Comparison of ENCODE assay signal across 8 mouse cellular contexts in the genomic region with DNA sequence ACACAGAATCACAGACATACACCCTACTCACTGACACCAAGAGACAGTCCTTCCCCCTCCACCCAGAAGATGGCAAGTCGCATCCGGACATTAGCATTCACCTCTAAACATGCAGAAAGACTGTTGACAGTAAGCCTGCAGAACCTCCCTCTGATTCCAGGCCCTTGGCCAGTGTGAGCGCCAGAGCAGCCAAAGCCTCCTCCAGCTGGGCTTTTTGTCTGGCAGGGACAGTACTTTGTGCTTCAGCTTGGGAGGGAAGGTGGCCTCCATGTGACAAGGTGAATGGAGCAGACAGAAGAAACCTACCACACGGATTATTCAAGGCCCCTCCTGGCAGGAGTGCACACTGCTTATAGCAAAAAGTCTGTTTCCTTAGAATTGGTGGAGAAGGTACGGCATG. TPM values are rescaled to one million over a fixed set of nuclear protein-coding genes. Genes with fewer than 3 reads are reported as not detected.
DNase-seq lines count a peak whose midpoint lies in the region.

No protein-coding gene starts in this region.

- peak overlapping the region; percentile 73 for H3K27ac ChIP-seq in heart, embryonic 10.5 days

- H3K9me3 ChIP-seq in heart, embryonic 10.5 days: no peaks in the 10 kb centered on the region

- 68% methylated on average over 5 of the region's 5 CpGs for WGBS in heart, embryonic 10.5 days

- peaks cover 97% of the 10 kb centered on the region for H3K4me1 ChIP-seq in heart, embryonic 10.5 days

- no peak overlapping the region for H3K4me3 ChIP-seq in heart, embryonic 10.5 days

- DNase-seq in adrenal gland, postnatal 14 days: peak; percentile 67
- DNase-seq in adrenal gland, postnatal 25 days: no peak
- DNase-seq in right cerebral cortex, postnatal 25 days: peak; percentile 9
- DNase-seq in right cerebral cortex, adult 18-20 months: no peak
- peak; percentile 64 for DNase-seq in heart, embryonic 10.5 days (ENCODE audit: low spot score)
- peak; percentile 57 for DNase-seq in lung, postnatal 36 days
- no peak for DNase-seq in ovary, adult 18-20 months (ENCODE audit: low spot score)
- DNase-seq in adrenal gland, adult 2 months: no peak

- H3K36me3 ChIP-seq in heart, embryonic 10.5 days: no peaks in the 10 kb centered on the region

- no peaks in the 10 kb centered on the region for H3K27me3 ChIP-seq in heart, embryonic 10.5 days (ENCODE audit: insufficient read depth, poor library complexity, severe bottlenecking)

RNA-seq across cellular contexts. Expression of a gene that starts 7.4 kb away (rescaled TPM):
- total RNA-seq in adrenal gland, postnatal 14 days (2021): 64.8 and 65.8 TPM in 2 replicates
- 86.3 and 107 TPM in 2 replicates for total RNA-seq in adrenal gland, postnatal 25 days (2021)
- 17.7 and 18.4 TPM in 2 replicates for polyA plus RNA-seq in heart, embryonic 10.5 days (2016; fragmentation: Nextera tagmentation; extraction: Ambion mirVana)
- 10 to 100 TPM; 61.1 to 69.5 TPM for total RNA-seq in adrenal gland, adult 2 months (2021)
- polyA plus RNA-seq in adrenal gland, adult 2 months (2012; rRNA removed): 97.5 and 140 TPM in 2 replicates

RNA-seq across cellular contexts. Expression of a gene that starts 46.2 kb away (rescaled TPM):
- total RNA-seq in adrenal gland, postnatal 14 days (2021): 26.3 and 30.4 TPM in 2 replicates
- total RNA-seq in adrenal gland, postnatal 25 days (2021): 30.5 and 36.6 TPM in 2 replicates
- polyA plus RNA-seq in heart, embryonic 10.5 days (2016; fragmentation: Nextera tagmentation; extraction: Ambion mirVana): 44.1 and 54.1 TPM in 2 replicates
- 10 to 100 TPM; 19.5 to 27.9 TPM for total RNA-seq in adrenal gland, adult 2 months (2021)
- polyA plus RNA-seq in adrenal gland, adult 2 months (2012; rRNA removed): 4.3 and 5.1 TPM in 2 replicates

RNA-seq across cellular contexts. Expression of a gene that starts 52.7 kb away (rescaled TPM):
- total RNA-seq in adrenal gland, postnatal 14 days (2021): 33.6 and 35.8 TPM in 2 replicates
- total RNA-seq in adrenal gland, postnatal 25 days (2021): 35.4 and 39.5 TPM in 2 replicates
- polyA plus RNA-seq in heart, embryonic 10.5 days (2016; fragmentation: Nextera tagmentation; extraction: Ambion mirVana): 26.9 and 28.0 TPM in 2 replicates
- 10 to 100 TPM; 29.3 to 44.1 TPM for total RNA-seq in adrenal gland, adult 2 months (2021)
- 5.8 and 8.3 TPM in 2 replicates for polyA plus RNA-seq in adrenal gland, adult 2 months (2012; rRNA removed)

Comparison
In these comparisons a context has a peak if more than half of its experiments do, and no peak if none do; other contexts are left out.
1. DNase-seq: peak in adrenal gland, postnatal 14 days (single experiment), right cerebral cortex, postnatal 25 days (single experiment), heart, embryonic 10.5 days (single experiment) and lung, postnatal 36 days (single experiment); none in adrenal gland, postnatal 25 days (single experiment), right cerebral cortex, adult 18-20 months (single experiment), ovary, adult 18-20 months (single experiment) and adrenal gland, adult 2 months (single experiment).